Mouse (Mus musculus): Measurements from ENCODE around the gene Grk3. TPM values are rescaled to one million over a fixed set of nuclear protein-coding genes. Genes with fewer than 3 reads are reported as not detected.

Gene Grk3
- total and polyA plus RNA-seq, 2 experiments from 2014 or later = 12.3 to 33.8 TPM

DNA sequence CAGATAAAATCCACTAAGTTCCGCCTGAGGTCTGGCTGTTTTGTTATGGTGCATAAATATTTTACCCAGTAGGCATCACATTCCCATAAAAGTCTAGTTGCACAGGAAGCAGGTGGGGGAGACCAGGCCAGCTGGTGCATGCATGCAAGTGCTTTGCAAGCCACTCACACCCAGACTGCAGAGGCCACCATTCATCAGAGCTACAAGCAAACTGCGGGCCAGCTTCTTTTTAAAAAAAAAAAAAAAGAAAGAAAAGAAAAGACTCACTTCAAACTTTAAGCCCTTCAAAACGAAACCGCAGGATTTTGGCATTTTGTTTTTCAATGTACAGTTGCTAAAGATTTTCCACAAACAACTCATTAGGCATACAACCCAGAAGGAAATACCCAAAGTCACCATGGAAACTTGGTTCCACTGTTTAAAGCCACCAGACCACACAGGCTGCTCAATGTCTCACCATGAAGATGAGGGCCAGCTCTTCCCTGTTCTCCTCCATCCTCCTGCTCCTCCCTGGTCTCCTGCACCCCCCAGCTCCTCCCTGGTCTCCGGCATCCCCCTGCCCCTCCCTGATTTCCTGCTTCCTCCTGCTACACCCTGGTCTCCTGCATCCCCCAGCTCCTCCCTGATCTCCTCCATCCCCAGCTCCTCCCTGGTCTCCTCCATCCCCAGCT is 17.9 kb downstream of the Grk3 start:
- H3K36me3 ChIP-seq (replicated peaks; ENCODE audit: control insufficient read depth, insufficient read depth, low read length) = no peaks in the 10 kb centered on the region
- H3K4me1 ChIP-seq (ENCODE audit: control insufficient read depth, insufficient read depth) = peaks cover under 1% of the 10 kb centered on the region; the same call in 1 of the 2 replicates
- TF ChIP-seq EP300 (IDR thresholded peaks at IDR 0.05; ENCODE audit: low read depth) = no peak
- no peak for TF ChIP-seq CTCF (IDR thresholded peaks at IDR 0.05; ENCODE audit: low read depth)
- no peak overlapping the region for H3K9ac ChIP-seq (replicated peaks; ENCODE audit: low read depth, low read length)
- DNase-seq (ENCODE audit: low spot score) (no peak), ATAC-seq (ENCODE audit: insufficient read depth, low read depth) (no peak)
- no peak overlapping the region for H3K27ac ChIP-seq (ENCODE audit: low read depth)
- H3K9me3 ChIP-seq (replicated peaks; ENCODE audit: control insufficient read depth, low read length) = no peaks in the 10 kb centered on the region
- H3K4me3 ChIP-seq (ENCODE audit: low read depth, low read length) = no peak overlapping the region
- no peak overlapping the region for H3K4me2 ChIP-seq (ENCODE audit: low read depth, low read length)
- 79% methylated on average over 5 of the region's 5 CpGs for WGBS
- H3K27me3 ChIP-seq (ENCODE audit: control insufficient read depth, insufficient read depth, low read length) = no peaks in the 10 kb centered on the region

DNA sequence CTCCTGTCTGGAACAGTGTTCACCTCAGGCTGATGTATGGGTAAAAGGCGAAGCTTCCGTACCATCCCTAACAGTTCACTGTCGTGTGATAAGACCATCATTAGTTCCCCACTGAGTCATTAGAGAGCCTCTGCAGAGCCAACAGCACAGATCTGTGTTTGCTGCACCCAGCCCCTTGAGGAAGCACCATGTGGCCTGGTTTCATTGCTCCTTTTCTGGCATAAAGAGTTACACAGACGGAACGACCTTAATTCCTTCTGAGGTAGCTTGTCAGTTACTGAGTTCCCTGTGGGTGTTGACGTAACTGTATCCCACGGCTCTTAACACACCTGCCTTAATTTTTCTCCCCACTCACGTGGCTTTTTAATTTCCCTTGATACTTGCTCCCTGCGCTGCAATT is 24.3 kb downstream of the Grk3 start:
- Histone ChIP-seq H3K36me3 (replicated peaks; ENCODE audit: control insufficient read depth, insufficient read depth, low read length) (no peaks in the 10 kb centered on the region), H3K27ac (ENCODE audit: low read depth) (no peak overlapping the region), H3K4me1 (ENCODE audit: control insufficient read depth, insufficient read depth) (no peaks in the 10 kb centered on the region), H3K9ac (replicated peaks; ENCODE audit: low read depth, low read length) (no peak overlapping the region), H3K4me2 (ENCODE audit: low read depth, low read length) (no peak overlapping the region), H3K4me3 (ENCODE audit: low read depth, low read length) (no peak overlapping the region), H3K9me3 (replicated peaks; ENCODE audit: control insufficient read depth, low read length) (no peaks in the 10 kb centered on the region), H3K27me3 (ENCODE audit: control insufficient read depth, insufficient read depth, low read length) (no peaks in the 10 kb centered on the region)
- no peak for ATAC-seq (ENCODE audit: insufficient read depth, low read depth)
- 86% methylated on average over 9 of the region's 9 CpGs for WGBS
- no peak for TF ChIP-seq EP300 (IDR thresholded peaks at IDR 0.05; ENCODE audit: low read depth)
- TF ChIP-seq CTCF (IDR thresholded peaks at IDR 0.05; ENCODE audit: low read depth) = no peak
- no peak for DNase-seq (ENCODE audit: low spot score)

DNA sequence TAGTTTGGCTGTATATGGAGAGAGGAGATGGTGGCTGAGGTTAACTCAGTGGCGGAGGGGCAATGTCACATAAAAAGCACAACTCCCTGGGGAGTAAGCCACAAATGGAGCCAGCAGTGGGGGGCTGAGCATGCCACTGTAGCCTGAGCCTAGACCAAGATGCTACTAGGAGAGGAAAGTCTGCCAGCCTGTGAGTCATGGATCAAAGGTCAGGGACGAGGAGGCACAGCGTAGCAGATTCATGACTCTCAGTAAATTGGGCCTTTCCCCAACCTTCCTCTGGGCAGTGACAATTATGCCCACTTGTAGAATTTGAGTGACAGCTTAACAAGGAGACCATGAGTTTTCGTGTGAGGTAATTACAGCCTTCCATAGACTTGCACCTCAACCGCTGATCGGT is 33.7 kb downstream of the Grk3 start:
- ATAC-seq (ENCODE audit: insufficient read depth, low read depth) (no peak), DNase-seq (ENCODE audit: low spot score) (no peak)
- Histone ChIP-seq H3K9ac (replicated peaks; ENCODE audit: low read depth, low read length) (no peak overlapping the region), H3K27me3 (ENCODE audit: control insufficient read depth, insufficient read depth, low read length) (no peaks in the 10 kb centered on the region), H3K4me1 (ENCODE audit: control insufficient read depth, insufficient read depth) (no peaks in the 10 kb centered on the region; the same call in 1 of the 2 replicates), H3K9me3 (replicated peaks; ENCODE audit: control insufficient read depth, low read length) (no peaks in the 10 kb centered on the region), H3K4me2 (ENCODE audit: low read depth, low read length) (no peak overlapping the region), H3K27ac (ENCODE audit: low read depth) (no peak overlapping the region), H3K4me3 (ENCODE audit: low read depth, low read length) (no peak overlapping the region), H3K36me3 (replicated peaks; ENCODE audit: control insufficient read depth, insufficient read depth, low read length) (no peaks in the 10 kb centered on the region)
- no peak for TF ChIP-seq CTCF (IDR thresholded peaks at IDR 0.05; ENCODE audit: low read depth)
- no peak for TF ChIP-seq EP300 (IDR thresholded peaks at IDR 0.05; ENCODE audit: low read depth)
- WGBS = 87% methylated on average over 6 of the region's 6 CpGs

DNA sequence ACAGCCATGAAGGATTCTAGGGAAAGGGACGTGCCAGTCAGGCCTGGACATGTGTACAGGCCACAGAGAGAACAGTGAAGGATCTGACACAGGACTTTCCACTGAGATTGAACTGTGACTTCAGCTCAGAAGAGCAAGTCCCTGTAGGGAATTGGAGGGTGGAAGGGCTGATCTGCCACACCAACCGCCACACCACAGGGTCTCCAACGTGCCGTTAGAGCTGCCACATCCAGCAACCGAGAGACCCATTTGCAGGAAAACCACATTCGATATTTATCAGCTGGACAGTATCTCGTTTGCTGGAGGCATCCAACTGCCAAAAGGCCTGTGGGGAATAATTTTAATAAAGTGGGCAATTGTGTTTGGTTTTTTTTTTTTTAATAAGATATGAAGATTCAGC is 35.9 kb downstream of the Grk3 start:
- H3K9me3 ChIP-seq (replicated peaks; ENCODE audit: control insufficient read depth, low read length) = no peaks in the 10 kb centered on the region
- no peak for ATAC-seq (ENCODE audit: insufficient read depth, low read depth)
- no peaks in the 10 kb centered on the region for H3K27me3 ChIP-seq (ENCODE audit: control insufficient read depth, insufficient read depth, low read length)
- TF ChIP-seq EP300 (IDR thresholded peaks at IDR 0.05; ENCODE audit: low read depth) = no peak
- no peak for TF ChIP-seq CTCF (IDR thresholded peaks at IDR 0.05; ENCODE audit: low read depth)
- no peak overlapping the region for H3K27ac ChIP-seq (ENCODE audit: low read depth)
- no peak for DNase-seq (ENCODE audit: low spot score)
- no peak overlapping the region for H3K9ac ChIP-seq (replicated peaks; ENCODE audit: low read depth, low read length)
- no peaks in the 10 kb centered on the region; the same call in 1 of the 2 replicates for H3K4me1 ChIP-seq (ENCODE audit: control insufficient read depth, insufficient read depth)
- WGBS = 84% methylated on average over 7 of the region's 7 CpGs
- H3K36me3 ChIP-seq (replicated peaks; ENCODE audit: control insufficient read depth, insufficient read depth, low read length) = no peaks in the 10 kb centered on the region
- no peak overlapping the region for H3K4me2 ChIP-seq (ENCODE audit: low read depth, low read length)
- no peak overlapping the region for H3K4me3 ChIP-seq (ENCODE audit: low read depth, low read length)

DNA sequence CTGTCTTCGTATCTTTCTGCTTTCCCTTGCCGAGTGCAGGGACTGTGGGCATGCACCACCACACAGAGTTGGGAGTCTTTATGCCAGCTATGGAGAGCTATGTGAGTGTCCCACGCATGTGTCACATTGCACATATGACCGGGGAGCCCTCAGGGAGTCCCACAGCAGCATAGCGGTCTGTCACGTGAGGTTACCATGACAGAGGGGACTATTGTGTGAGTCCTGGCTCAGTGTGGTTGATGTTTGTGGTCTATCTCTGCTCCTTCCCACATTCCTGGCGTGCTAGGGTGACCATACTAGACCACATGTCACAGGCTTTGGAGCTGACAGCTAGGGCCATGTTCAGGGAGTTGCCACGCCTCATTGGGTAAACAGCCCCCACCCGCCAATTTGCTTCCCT is 36.4 kb downstream of the Grk3 start:
- Histone ChIP-seq H3K4me1 (ENCODE audit: control insufficient read depth, insufficient read depth) (no peaks in the 10 kb centered on the region; the same call in 1 of the 2 replicates), H3K9ac (replicated peaks; ENCODE audit: low read depth, low read length) (no peak overlapping the region)
- TF ChIP-seq CTCF (IDR thresholded peaks at IDR 0.05; ENCODE audit: low read depth) (no peak), EP300 (IDR thresholded peaks at IDR 0.05; ENCODE audit: low read depth) (no peak)

DNA sequence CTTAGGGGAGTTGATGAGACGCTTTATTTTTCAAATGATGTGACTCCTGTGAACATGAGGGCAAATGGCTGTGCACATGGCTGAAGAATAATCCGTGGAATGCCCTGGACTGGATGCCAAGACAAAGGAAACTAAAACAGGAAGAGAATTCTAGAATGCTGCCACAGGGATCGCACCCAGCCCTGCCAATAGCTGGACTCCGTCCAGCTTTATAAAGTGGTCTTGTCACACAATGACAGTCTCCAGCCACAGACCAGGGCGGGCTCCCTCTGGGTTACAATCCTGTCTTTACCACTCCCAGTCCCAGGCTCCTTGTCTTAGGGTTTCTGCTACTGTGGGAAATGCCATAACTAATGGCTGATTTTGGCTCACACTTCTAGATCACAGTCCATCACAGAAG is 38.5 kb downstream of the Grk3 start:
- TF ChIP-seq EP300 (IDR thresholded peaks at IDR 0.05; ENCODE audit: low read depth) = no peak
- H3K4me1 ChIP-seq (ENCODE audit: control insufficient read depth, insufficient read depth) = peaks cover 5% of the 10 kb centered on the region
- no peak overlapping the region for H3K9ac ChIP-seq (replicated peaks; ENCODE audit: low read depth, low read length)
- DNase-seq (ENCODE audit: low spot score) (peak; percentile 63), ATAC-seq (ENCODE audit: insufficient read depth, low read depth) (peak; percentile 92)
- H3K27me3 ChIP-seq (ENCODE audit: control insufficient read depth, insufficient read depth, low read length) = no peaks in the 10 kb centered on the region
- H3K4me2 ChIP-seq (ENCODE audit: low read depth, low read length) = no peak overlapping the region
- H3K27ac ChIP-seq (ENCODE audit: low read depth) = peak overlapping the region; percentile 56
- 27% methylated on average over 5 of the region's 5 CpGs for WGBS
- H3K9me3 ChIP-seq (replicated peaks; ENCODE audit: control insufficient read depth, low read length) = no peaks in the 10 kb centered on the region
- no peaks in the 10 kb centered on the region for H3K36me3 ChIP-seq (replicated peaks; ENCODE audit: control insufficient read depth, insufficient read depth, low read length)
- H3K4me3 ChIP-seq (ENCODE audit: low read depth, low read length) = no peak overlapping the region

More for the DNA sequence above, 36.4 kb downstream of the Grk3 start:
- no peak for DNase-seq (ENCODE audit: low spot score)
- H3K9me3 ChIP-seq (replicated peaks; ENCODE audit: control insufficient read depth, low read length) = no peaks in the 10 kb centered on the region
- H3K27ac ChIP-seq (ENCODE audit: low read depth) = no peak overlapping the region
- no peak overlapping the region for H3K4me2 ChIP-seq (ENCODE audit: low read depth, low read length)
- H3K27me3 ChIP-seq (ENCODE audit: control insufficient read depth, insufficient read depth, low read length) = no peaks in the 10 kb centered on the region
- WGBS = 90% methylated on average over 9 of the region's 9 CpGs
- ATAC-seq (ENCODE audit: insufficient read depth, low read depth) = no peak
- no peak overlapping the region for H3K4me3 ChIP-seq (ENCODE audit: low read depth, low read length)
- no peaks in the 10 kb centered on the region for H3K36me3 ChIP-seq (replicated peaks; ENCODE audit: control insufficient read depth, insufficient read depth, low read length)

Data from heart, postnatal 0 days (tissue).